8 mouse cellular contexts compared by ENCODE assay signal in the genomic region with DNA sequence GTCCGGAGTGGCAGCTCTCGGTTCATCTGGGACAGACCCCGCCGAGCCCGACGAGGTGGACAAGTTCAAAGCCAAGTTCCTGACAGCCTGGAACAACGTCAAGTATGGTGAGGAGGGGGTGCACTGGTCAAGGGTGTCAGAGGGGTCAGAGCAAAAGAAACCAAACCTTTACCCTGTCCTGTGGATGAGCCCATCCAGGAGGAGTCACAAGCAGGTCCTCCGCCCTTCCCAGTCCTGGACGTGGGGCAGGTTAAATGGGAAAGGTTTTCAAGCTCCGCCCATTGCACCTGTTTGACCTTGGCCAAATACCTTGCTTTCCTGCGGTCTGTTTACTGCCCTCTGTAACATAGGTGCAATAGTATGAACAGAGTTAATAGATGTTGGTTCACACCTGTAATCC. TPM values are rescaled to one million over a fixed set of nuclear protein-coding genes. Genes with fewer than 3 reads are reported as not detected.
A peak's percentile ranks its signal among the peaks of the same experiment; 100 is the strongest.
DNase-seq lines count a peak whose midpoint lies in the region; ATAC-seq lines count a peak whose summit lies in the region.

No protein-coding gene starts in this region.

- WGBS in forebrain, embryonic 14.5 days: 8% methylated on average over 11 of the region's 11 CpGs
- WGBS in midbrain, embryonic 16.5 days: 7% methylated on average over 11 of the region's 11 CpGs

- peaks cover 41% of the 10 kb centered on the region for H3K36me3 ChIP-seq in megakaryocyte, embryonic 14.5 days (replicated peaks; ENCODE audit: low read length)
- peaks cover 36% of the 10 kb centered on the region for H3K36me3 ChIP-seq in forebrain, embryonic 14.5 days (ENCODE audit: control insufficient read depth, insufficient read depth, low read length)
- H3K36me3 ChIP-seq in midbrain, embryonic 16.5 days (ENCODE audit: control insufficient read depth, insufficient read depth, low read length): peaks cover 7% of the 10 kb centered on the region; the same call in 1 of the 2 replicates

- no peaks in the 10 kb centered on the region for H3K9me3 ChIP-seq in megakaryocyte, embryonic 14.5 days
- H3K9me3 ChIP-seq in forebrain, embryonic 14.5 days (replicated peaks; ENCODE audit: control insufficient read depth, low read length): no peaks in the 10 kb centered on the region
- no peaks in the 10 kb centered on the region for H3K9me3 ChIP-seq in midbrain, embryonic 16.5 days (replicated peaks; ENCODE audit: control insufficient read depth, low read length, poor library complexity, severe bottlenecking)

- no peak for ATAC-seq in megakaryocyte, adult 5-6 weeks (ENCODE audit: poor library complexity, severe bottlenecking)
- ATAC-seq in forebrain, embryonic 14.5 days: peak; percentile 4; the same call in 1 of the 2 replicates
- no peak; the same call in 1 of the 2 replicates for ATAC-seq in midbrain, embryonic 16.5 days

- peak overlapping the region; percentile 87 for H3K9ac ChIP-seq in forebrain, embryonic 14.5 days (ENCODE audit: low read length)
- H3K9ac ChIP-seq in midbrain, embryonic 16.5 days (ENCODE audit: low read depth, low read length): peak overlapping the region; percentile 93

- no peaks in the 10 kb centered on the region for H3K27me3 ChIP-seq in megakaryocyte, embryonic 14.5 days (replicated peaks)
- 0 out of 2 replicates have a peak, but pooled peaks cover under 1% of the 10 kb centered on the region for H3K27me3 ChIP-seq in forebrain, embryonic 14.5 days (replicated peaks; ENCODE audit: control insufficient read depth, insufficient read depth, low read length)
- no peaks in the 10 kb centered on the region for H3K27me3 ChIP-seq in midbrain, embryonic 16.5 days (ENCODE audit: control insufficient read depth, insufficient read depth, low read depth, low read length)

- peak overlapping the region; percentile 98 for H3K4me3 ChIP-seq in megakaryocyte, embryonic 14.5 days (replicated peaks)
- peak overlapping the region; percentile 88 for H3K4me3 ChIP-seq in forebrain, embryonic 14.5 days (ENCODE audit: low read depth, low read length)
- H3K4me3 ChIP-seq in midbrain, embryonic 16.5 days (ENCODE audit: low read depth, low read length): peak overlapping the region; percentile 93

- peak overlapping the region; percentile 89 for H3K4me2 ChIP-seq in forebrain, embryonic 14.5 days (ENCODE audit: low read length)
- H3K4me2 ChIP-seq in midbrain, embryonic 16.5 days (ENCODE audit: low read length): peak overlapping the region; percentile 92

- H3K27ac ChIP-seq in forebrain, embryonic 14.5 days (ENCODE audit: low read depth, low read length): peak overlapping the region; percentile 61; the same call in 1 of the 2 replicates
- H3K27ac ChIP-seq in midbrain, embryonic 16.5 days (ENCODE audit: low read length): peak overlapping the region; percentile 77

- peaks cover 64% of the 10 kb centered on the region for H3K4me1 ChIP-seq in megakaryocyte, embryonic 14.5 days
- peaks cover 8% of the 10 kb centered on the region for H3K4me1 ChIP-seq in forebrain, embryonic 14.5 days (ENCODE audit: control insufficient read depth, insufficient read depth, low read length)
- peaks cover 18% of the 10 kb centered on the region for H3K4me1 ChIP-seq in midbrain, embryonic 16.5 days (ENCODE audit: control insufficient read depth, insufficient read depth, low read length)

- DNase-seq in forebrain, embryonic 14.5 days (ENCODE audit: low spot score): no peak
- DNase-seq in kidney, postnatal 36 days: peak; percentile 73 to 78
- DNase-seq in adipocyte (ENCODE audit: low spot score): no peak
- DNase-seq in c-Kit-positive CD71-positive TER-119-positive erythroid progenitor cells, embryonic 14.5 days (ENCODE audit: low spot score): no peak
- no peak for DNase-seq in ovary, postnatal 10 days (ENCODE audit: low spot score)

RNA-seq across cellular contexts. Expression of a gene that starts 0.5 kb away (rescaled TPM):
- 53.1 and 67.2 TPM in 2 replicates for polyA plus RNA-seq in megakaryocyte, embryonic 14.5 days (2012; ENCODE audit: insufficient read depth, low replicate concordance)
- total RNA-seq in megakaryocyte, adult 5-6 weeks (2015): 14.6 and 15.0 TPM in 2 replicates
- 13.5 and 19.3 TPM in 2 replicates for total RNA-seq in megakaryocyte, adult 5-6 weeks (2017)
- 45.7 and 53.1 TPM in 2 replicates for polyA plus RNA-seq in forebrain, embryonic 14.5 days (2014; fragmentation: Nextera tagmentation; extraction: Ambion mirVana)
- 43.0 and 47.9 TPM in 2 replicates for polyA plus RNA-seq in midbrain, embryonic 16.5 days (2015; fragmentation: Nextera tagmentation; extraction: Ambion mirVana)

RNA-seq across cellular contexts. Expression of a gene that starts 17.4 kb away (rescaled TPM):
- polyA plus RNA-seq in megakaryocyte, embryonic 14.5 days (2012; ENCODE audit: insufficient read depth, low replicate concordance): not detected in 2 replicates
- 3.6 and 4.0 TPM in 2 replicates for total RNA-seq in megakaryocyte, adult 5-6 weeks (2015)
- 7.9 and 9.0 TPM in 2 replicates for total RNA-seq in megakaryocyte, adult 5-6 weeks (2017)
- 0.94 and 1.4 TPM in 2 replicates for polyA plus RNA-seq in forebrain, embryonic 14.5 days (2014; fragmentation: Nextera tagmentation; extraction: Ambion mirVana)
- 3.7 and 4.3 TPM in 2 replicates for polyA plus RNA-seq in midbrain, embryonic 16.5 days (2015; fragmentation: Nextera tagmentation; extraction: Ambion mirVana)

RNA-seq across cellular contexts. Expression of a gene that starts 22.2 kb away (rescaled TPM):
- 32.6 and 47.4 TPM in 2 replicates for polyA plus RNA-seq in megakaryocyte, embryonic 14.5 days (2012; ENCODE audit: insufficient read depth, low replicate concordance)
- total RNA-seq in megakaryocyte, adult 5-6 weeks (2015): 28.0 and 28.4 TPM in 2 replicates
- 53.6 and 76.9 TPM in 2 replicates for total RNA-seq in megakaryocyte, adult 5-6 weeks (2017)
- polyA plus RNA-seq in forebrain, embryonic 14.5 days (2014; fragmentation: Nextera tagmentation; extraction: Ambion mirVana): 9.8 and 14.6 TPM in 2 replicates
- 17.0 and 18.3 TPM in 2 replicates for polyA plus RNA-seq in midbrain, embryonic 16.5 days (2015; fragmentation: Nextera tagmentation; extraction: Ambion mirVana)

RNA-seq across cellular contexts. Expression of a gene that starts 25.6 kb away (rescaled TPM):
- polyA plus RNA-seq in megakaryocyte, embryonic 14.5 days (2012; ENCODE audit: insufficient read depth, low replicate concordance): 94.7 and 248 TPM in 2 replicates
- total RNA-seq in megakaryocyte, adult 5-6 weeks (2015): 132 and 138 TPM in 2 replicates
- total RNA-seq in megakaryocyte, adult 5-6 weeks (2017): 65.6 and 75.3 TPM in 2 replicates
- 101 and 107 TPM in 2 replicates for polyA plus RNA-seq in forebrain, embryonic 14.5 days (2014; fragmentation: Nextera tagmentation; extraction: Ambion mirVana)
- 98.9 and 117 TPM in 2 replicates for polyA plus RNA-seq in midbrain, embryonic 16.5 days (2015; fragmentation: Nextera tagmentation; extraction: Ambion mirVana)

RNA-seq across cellular contexts. Expression of a gene that starts 26.4 kb away (rescaled TPM):
- polyA plus RNA-seq in megakaryocyte, embryonic 14.5 days (2012; ENCODE audit: insufficient read depth, low replicate concordance): 47.4 and 49.4 TPM in 2 replicates
- total RNA-seq in megakaryocyte, adult 5-6 weeks (2015): 17.7 and 18.8 TPM in 2 replicates
- total RNA-seq in megakaryocyte, adult 5-6 weeks (2017): 34.0 and 36.9 TPM in 2 replicates
- polyA plus RNA-seq in forebrain, embryonic 14.5 days (2014; fragmentation: Nextera tagmentation; extraction: Ambion mirVana): 34.7 and 39.1 TPM in 2 replicates
- polyA plus RNA-seq in midbrain, embryonic 16.5 days (2015; fragmentation: Nextera tagmentation; extraction: Ambion mirVana): 68.0 and 69.9 TPM in 2 replicates

Comparison
In these comparisons a context has a peak if more than half of its experiments do, and no peak if none do; other contexts are left out.
1. DNase-seq: peak in kidney, postnatal 36 days (2 of 2); none in forebrain, embryonic 14.5 days (single experiment), adipocyte (single experiment), c-Kit-positive CD71-positive TER-119-positive erythroid progenitor cells, embryonic 14.5 days (single experiment) and ovary, postnatal 10 days (single experiment).
2. Peak in every context shown above with its lines, with median percentiles within 50 percentile points of each other: H3K4me3 ChIP-seq.